In the genomic region with DNA sequence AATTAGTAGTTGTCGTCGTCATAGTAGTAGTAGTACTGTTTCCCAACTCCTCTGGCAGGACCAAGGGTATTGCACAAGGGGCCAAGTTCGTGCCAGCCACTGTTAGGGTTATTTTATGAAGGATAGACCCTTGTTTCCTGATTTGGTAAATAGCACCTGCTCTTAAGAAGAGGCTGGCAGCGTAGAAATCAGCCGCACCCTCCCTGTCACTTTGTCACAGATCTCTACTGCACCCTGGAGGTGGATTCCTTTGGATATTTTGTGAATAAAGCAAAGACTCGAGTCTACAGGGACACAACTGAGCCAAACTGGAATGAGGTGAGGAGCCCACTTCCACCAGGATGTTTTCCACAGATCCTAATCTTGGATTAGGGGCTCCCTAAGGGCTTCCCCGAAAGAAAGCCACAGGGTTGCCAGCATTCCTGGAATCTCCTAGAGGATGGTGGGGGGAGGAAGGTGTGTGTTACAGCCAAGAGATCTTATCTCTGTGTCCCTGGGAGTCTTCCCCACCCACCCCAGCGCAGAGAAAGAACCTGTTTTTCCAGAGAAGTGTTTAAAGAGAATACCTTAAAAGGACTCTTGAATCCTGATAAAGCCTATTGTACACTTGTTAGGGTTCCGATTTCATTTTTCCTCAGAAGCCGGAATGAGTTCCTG, we compare ENCODE assay signal across 14 mouse cellular contexts. TPM values are rescaled to one million over a fixed set of nuclear protein-coding genes. Genes with fewer than 3 reads are reported as not detected.
DNase-seq lines count a peak whose midpoint lies in the region; ATAC-seq and TF ChIP-seq lines count a peak whose summit lies in the region.
"Had no signal": no experiment of that assay in that cellular context is flagged by ENCODE, and none has a peak within 500 bp of the region (broad histone marks: within the 10 kb centered on the region; RNA-seq: fewer than 3 reads in every experiment).

No protein-coding gene starts in this region.

- intact Hi-C loops in left cerebral cortex, postnatal 14 days (cut with DNase I) = no loop called here

- 79% methylated on average over 10 of the region's 10 CpGs for WGBS in hindbrain, postnatal 0 days
- WGBS in hindbrain, embryonic 13.5 days = 85% methylated on average over 10 of the region's 10 CpGs
- WGBS in kidney, embryonic 14.5 days = 78% methylated on average over 10 of the region's 10 CpGs

- no peaks in the 10 kb centered on the region for H3K9me3 ChIP-seq in hindbrain, postnatal 0 days (ENCODE audit: low read length)
- H3K9me3 ChIP-seq in hindbrain, embryonic 13.5 days = no peaks in the 10 kb centered on the region
- H3K9me3 ChIP-seq in kidney, embryonic 14.5 days (ENCODE audit: control insufficient read depth, low read length) = no peaks in the 10 kb centered on the region
- H3K9me3 ChIP-seq: heart, embryonic 10.5 days; lung, embryonic 15.5 days had no signal

- DNase-seq in hindbrain, postnatal 0 days (ENCODE audit: low spot score) = no peak
- peak; percentile 45 for DNase-seq in NIH3T3 (ENCODE audit: low read depth)
- peak; percentile 77 for DNase-seq in gonadal fat pad, adult 2 months (ENCODE audit: low read depth)
- DNase-seq in lung, postnatal 25 days (ENCODE audit: low spot score) = peak; percentile 78
- no peak for DNase-seq in left cerebral cortex, postnatal 14 days (ENCODE audit: low spot score in 2 of 2)
- DNase-seq in kidney, adult 18-20 months = no peak
- DNase-seq: cerebellum, postnatal 25 days; kidney, postnatal 4 days; right cerebral cortex, postnatal 4 days had no signal

- H3K4me2 ChIP-seq in hindbrain, postnatal 0 days (ENCODE audit: low read depth, low read length) = no peak overlapping the region
- no peak overlapping the region for H3K4me2 ChIP-seq in hindbrain, embryonic 13.5 days
- H3K4me2 ChIP-seq in kidney, embryonic 14.5 days (replicated peaks; ENCODE audit: low read depth, low read length) = no peak overlapping the region
- H3K4me2 ChIP-seq: lung, embryonic 15.5 days had no signal

- 0 out of 2 replicates have a peak, but pooled peaks have one; percentile 25 for TF ChIP-seq CTCF in hindbrain, postnatal 0 days (IDR thresholded peaks at IDR 0.05; ENCODE audit: low read depth)

- no peak overlapping the region for H3K4me3 ChIP-seq in hindbrain, postnatal 0 days (ENCODE audit: low read length)
- H3K4me3 ChIP-seq in hindbrain, embryonic 13.5 days = no peak overlapping the region
- H3K4me3 ChIP-seq in kidney, embryonic 14.5 days (ENCODE audit: low read length) = no peak overlapping the region
- H3K4me3 ChIP-seq: heart, embryonic 10.5 days; lung, embryonic 15.5 days had no signal

- no peaks in the 10 kb centered on the region for H3K27me3 ChIP-seq in hindbrain, postnatal 0 days (ENCODE audit: insufficient read depth, low read length)
- no peaks in the 10 kb centered on the region for H3K27me3 ChIP-seq in hindbrain, embryonic 13.5 days
- no peaks in the 10 kb centered on the region for H3K27me3 ChIP-seq in kidney, embryonic 14.5 days (ENCODE audit: control insufficient read depth, insufficient read depth, low read length)
- H3K27me3 ChIP-seq: CH12.LX; lung, embryonic 15.5 days had no signal

- ATAC-seq in hindbrain, postnatal 0 days = no peak
- no peak for ATAC-seq in hindbrain, embryonic 13.5 days (ENCODE audit: low FRiP score)
- no peak for ATAC-seq in kidney, embryonic 14.5 days (ENCODE audit: low FRiP score, low TSS enrichment)

- H3K27ac ChIP-seq in hindbrain, postnatal 0 days = no peak overlapping the region
- no peak overlapping the region for H3K27ac ChIP-seq in hindbrain, embryonic 13.5 days
- no peak overlapping the region for H3K27ac ChIP-seq in kidney, embryonic 14.5 days (ENCODE audit: low read depth, low read length)
- H3K27ac ChIP-seq: heart, embryonic 10.5 days; lung, embryonic 15.5 days had no signal

- H3K9ac ChIP-seq in hindbrain, postnatal 0 days (replicated peaks; ENCODE audit: low read length) = no peak overlapping the region
- no peak overlapping the region for H3K9ac ChIP-seq in hindbrain, embryonic 13.5 days
- no peak overlapping the region for H3K9ac ChIP-seq in kidney, embryonic 14.5 days (ENCODE audit: low read depth, low read length)
- H3K9ac ChIP-seq: lung, embryonic 15.5 days had no signal

- H3K4me1 ChIP-seq in hindbrain, postnatal 0 days (ENCODE audit: insufficient read depth, low read length) = no peaks in the 10 kb centered on the region
- no peaks in the 10 kb centered on the region for H3K4me1 ChIP-seq in hindbrain, embryonic 13.5 days (replicated peaks)
- no peaks in the 10 kb centered on the region for H3K4me1 ChIP-seq in kidney, embryonic 14.5 days (ENCODE audit: control insufficient read depth, insufficient read depth, low read length)

- peaks cover 46% of the 10 kb centered on the region for H3K36me3 ChIP-seq in hindbrain, postnatal 0 days (ENCODE audit: insufficient read depth, low read length)
- peaks cover 95% of the 10 kb centered on the region for H3K36me3 ChIP-seq in hindbrain, embryonic 13.5 days
- peaks cover 56% of the 10 kb centered on the region for H3K36me3 ChIP-seq in kidney, embryonic 14.5 days (ENCODE audit: control insufficient read depth, insufficient read depth, low read length)

RNA-seq across cellular contexts. Expression of a gene that starts 45.9 kb away (rescaled TPM):
- total RNA-seq in hindbrain, postnatal 0 days (2014; rRNA removed) = 36.3 and 42.2 TPM in 2 replicates
- polyA plus RNA-seq in hindbrain, postnatal 0 days (2015; fragmentation: Nextera tagmentation; extraction: Ambion mirVana) = 22.3 and 23.4 TPM in 2 replicates
- 33.9 and 34.6 TPM in 2 replicates for polyA plus RNA-seq in hindbrain, embryonic 13.5 days (2015; fragmentation: Nextera tagmentation; extraction: Ambion mirVana)
- 19.2 and 20.0 TPM in 2 replicates for polyA plus RNA-seq in gonadal fat pad, adult 2 months (2012; rRNA removed)
- 10 to 100 TPM; 38.8 to 40.2 TPM for total RNA-seq in left cerebral cortex, postnatal 14 days (2021)
- polyA plus RNA-seq in kidney, embryonic 14.5 days (2014; fragmentation: Nextera tagmentation; extraction: Ambion mirVana) = 17.2 and 27.6 TPM in 2 replicates

Comparison
In these comparisons a context has a peak if more than half of its experiments do, and no peak if none do; other contexts are left out.
1. DNase-seq: peak in NIH3T3 (single experiment), gonadal fat pad, adult 2 months (single experiment) and lung, postnatal 25 days (single experiment); none in hindbrain, postnatal 0 days (single experiment), left cerebral cortex, postnatal 14 days (0 of 2) and kidney, adult 18-20 months (single experiment).